Mouse (Mus musculus): ENCODE data around the gene Daam1. TPM values are rescaled to one million over a fixed set of nuclear protein-coding genes. Genes with fewer than 3 reads are reported as not detected.
A peak's percentile ranks its signal among the peaks of the same experiment; 100 is the strongest.

Daam1 gene
- polyA plus RNA-seq (2016; fragmentation: Nextera tagmentation; extraction: Ambion mirVana), result 15.7 and 16.9 TPM in 2 replicates

GRCm38 (mm10) chr12:71830607-71831257 lies at the start of gene Daam1:
Daam1 (plus strand) TSS chr12:71831078.
- Histone ChIP-seq H3K4me1 (peaks cover 33% of the 10 kb centered on the region), H3K9me3 (no peaks in the 10 kb centered on the region), H3K27me3 (peaks cover 11% of the 10 kb centered on the region), H3K36me3 (no peaks in the 10 kb centered on the region), H3K9ac (replicated peaks) (peak within 1 kb of the TSS; percentile 92), H3K4me3 (peak within 1 kb of the TSS; percentile 65), H3K27ac (replicated peaks) (peak within 1 kb of the TSS; percentile 94), H3K4me2 (replicated peaks) (peak within 1 kb of the TSS; percentile 95)
- peak; percentile 100 for ATAC-seq (ENCODE audit: low FRiP score, low read depth)
- WGBS, result under 1% methylated on average over 35 of the region's 35 CpGs

- peaks cover 11% of the 10 kb centered on the region; the same call in 1 of the 2 replicates for H3K4me1 ChIP-seq
These were observed 49.7 kb upstream of the Daam1 start for GRCm38 (mm10) chr12:71781220-71781619.

GRCm38 (mm10) chr12:71783970-71784369 lies 46.9 kb upstream of the Daam1 start:
- H3K4me2 ChIP-seq (replicated peaks), result no peak overlapping the region
- no peaks in the 10 kb centered on the region for H3K36me3 ChIP-seq
- no peaks in the 10 kb centered on the region for H3K9me3 ChIP-seq
- H3K4me3 ChIP-seq, result no peak overlapping the region
- peaks cover 5% of the 10 kb centered on the region; the same call in 1 of the 2 replicates for H3K4me1 ChIP-seq
- 65% methylated on average over 3 of the region's 3 CpGs for WGBS
- H3K9ac ChIP-seq (replicated peaks), result no peak overlapping the region
- no peak for ATAC-seq (ENCODE audit: low FRiP score, low read depth)
- H3K27ac ChIP-seq (replicated peaks), result no peak overlapping the region
- H3K27me3 ChIP-seq, result no peaks in the 10 kb centered on the region

More at GRCm38 (mm10) chr12:71781220-71781619, 49.7 kb upstream of the Daam1 start:
- Histone ChIP-seq H3K9me3 (no peaks in the 10 kb centered on the region), H3K27ac (replicated peaks) (no peak overlapping the region), H3K4me2 (replicated peaks) (no peak overlapping the region), H3K27me3 (no peaks in the 10 kb centered on the region), H3K4me3 (no peak overlapping the region), H3K9ac (replicated peaks) (no peak overlapping the region), H3K36me3 (no peaks in the 10 kb centered on the region)
- ATAC-seq (ENCODE audit: low FRiP score, low read depth), result no peak
- WGBS, result 71% methylated on average over 7 of the region's 7 CpGs

GRCm38 (mm10) chr12:71784666-71785255 lies 46.1 kb upstream of the Daam1 start:
- H3K9ac ChIP-seq (replicated peaks), result no peak overlapping the region
- no peak overlapping the region for H3K27ac ChIP-seq (replicated peaks)
- no peak for ATAC-seq (ENCODE audit: low FRiP score, low read depth)
- peaks cover 5% of the 10 kb centered on the region; the same call in 1 of the 2 replicates for H3K4me1 ChIP-seq
- no peak overlapping the region for H3K4me2 ChIP-seq (replicated peaks)
- no peaks in the 10 kb centered on the region for H3K36me3 ChIP-seq
- WGBS, result 29% methylated on average over 11 of the region's 11 CpGs
- H3K9me3 ChIP-seq, result no peaks in the 10 kb centered on the region
- no peaks in the 10 kb centered on the region for H3K27me3 ChIP-seq
- H3K4me3 ChIP-seq, result no peak overlapping the region

- H3K27me3 ChIP-seq, result no peaks in the 10 kb centered on the region
- H3K4me1 ChIP-seq, result peaks cover 5% of the 10 kb centered on the region; the same call in 1 of the 2 replicates
- no peak overlapping the region for H3K9ac ChIP-seq (replicated peaks)
- no peak overlapping the region for H3K4me3 ChIP-seq
- no peak for ATAC-seq (ENCODE audit: low FRiP score, low read depth)
- H3K27ac ChIP-seq (replicated peaks), result no peak overlapping the region
- no peaks in the 10 kb centered on the region for H3K36me3 ChIP-seq
- H3K9me3 ChIP-seq, result no peaks in the 10 kb centered on the region
- no peak overlapping the region for H3K4me2 ChIP-seq (replicated peaks)
These were observed 44.4 kb upstream of the Daam1 start for GRCm38 (mm10) chr12:71786521-71786920.

GRCm38 (mm10) chr12:71788791-71789190 lies 42.1 kb upstream of the Daam1 start:
- no peak overlapping the region for H3K4me2 ChIP-seq (replicated peaks)
- peaks cover 5% of the 10 kb centered on the region; the same call in 1 of the 2 replicates for H3K4me1 ChIP-seq
- H3K4me3 ChIP-seq, result no peak overlapping the region
- no peaks in the 10 kb centered on the region for H3K36me3 ChIP-seq
- H3K9ac ChIP-seq (replicated peaks), result no peak overlapping the region
- H3K27ac ChIP-seq (replicated peaks), result no peak overlapping the region
- WGBS, result 86% methylated on average over 4 of the region's 4 CpGs
- no peaks in the 10 kb centered on the region for H3K9me3 ChIP-seq
- ATAC-seq (ENCODE audit: low FRiP score, low read depth), result no peak
- H3K27me3 ChIP-seq, result no peaks in the 10 kb centered on the region

- H3K9me3 ChIP-seq, result no peaks in the 10 kb centered on the region
- H3K4me1 ChIP-seq, result no peaks in the 10 kb centered on the region
- no peak overlapping the region for H3K9ac ChIP-seq (replicated peaks)
- no peak overlapping the region for H3K4me2 ChIP-seq (replicated peaks)
- WGBS, result 92% methylated on average over 1 of the region's 1 CpGs
- no peaks in the 10 kb centered on the region for H3K36me3 ChIP-seq
- H3K27me3 ChIP-seq, result no peaks in the 10 kb centered on the region
- H3K27ac ChIP-seq (replicated peaks), result no peak overlapping the region
- no peak overlapping the region for H3K4me3 ChIP-seq
- no peak for ATAC-seq (ENCODE audit: low FRiP score, low read depth)
These were observed 40.3 kb upstream of the Daam1 start for GRCm38 (mm10) chr12:71790581-71790980.

- Histone ChIP-seq H3K9ac (replicated peaks) (no peak overlapping the region), H3K36me3 (no peaks in the 10 kb centered on the region), H3K27ac (replicated peaks) (no peak overlapping the region), H3K4me1 (peaks cover 5% of the 10 kb centered on the region), H3K4me2 (replicated peaks) (no peak overlapping the region), H3K4me3 (no peak overlapping the region), H3K27me3 (0 out of 2 replicates have a peak, but pooled peaks cover 4% of the 10 kb centered on the region), H3K9me3 (no peaks in the 10 kb centered on the region)
- ATAC-seq (ENCODE audit: low FRiP score, low read depth), result no peak
- WGBS, result 85% methylated on average over 2 of the region's 2 CpGs
These were observed 37.8 kb upstream of the Daam1 start for GRCm38 (mm10) chr12:71793114-71793513.

- Histone ChIP-seq H3K4me1 (peaks cover 5% of the 10 kb centered on the region), H3K9me3 (no peaks in the 10 kb centered on the region), H3K36me3 (no peaks in the 10 kb centered on the region), H3K27ac (replicated peaks) (no peak overlapping the region), H3K4me3 (no peak overlapping the region), H3K9ac (replicated peaks) (no peak overlapping the region), H3K4me2 (replicated peaks) (no peak overlapping the region), H3K27me3 (0 out of 2 replicates have a peak, but pooled peaks cover 4% of the 10 kb centered on the region)
- 72% methylated on average over 4 of the region's 4 CpGs for WGBS
- no peak for ATAC-seq (ENCODE audit: low FRiP score, low read depth)
These were observed 35.3 kb upstream of the Daam1 start for GRCm38 (mm10) chr12:71795626-71796025.

GRCm38 (mm10) chr12:71796517-71796916 lies 34.4 kb upstream of the Daam1 start:
- Histone ChIP-seq H3K9ac (replicated peaks) (no peak overlapping the region), H3K36me3 (no peaks in the 10 kb centered on the region), H3K9me3 (no peaks in the 10 kb centered on the region), H3K4me2 (replicated peaks) (no peak overlapping the region), H3K27ac (replicated peaks) (no peak overlapping the region), H3K4me3 (no peak overlapping the region), H3K4me1 (peaks cover 5% of the 10 kb centered on the region), H3K27me3 (0 out of 2 replicates have a peak, but pooled peaks cover 4% of the 10 kb centered on the region)
- no peak for ATAC-seq (ENCODE audit: low FRiP score, low read depth)
- 14% methylated on average over 7 of the region's 7 CpGs for WGBS

- WGBS, result 79% methylated on average over 9 of the region's 9 CpGs
- Histone ChIP-seq H3K27ac (replicated peaks) (no peak overlapping the region), H3K9me3 (no peaks in the 10 kb centered on the region), H3K36me3 (no peaks in the 10 kb centered on the region), H3K4me2 (replicated peaks) (no peak overlapping the region), H3K9ac (replicated peaks) (no peak overlapping the region), H3K4me3 (no peak overlapping the region), H3K27me3 (no peaks in the 10 kb centered on the region), H3K4me1 (no peaks in the 10 kb centered on the region)
- no peak for ATAC-seq (ENCODE audit: low FRiP score, low read depth)
These were observed 23.6 kb upstream of the Daam1 start for GRCm38 (mm10) chr12:71807306-71807705.

GRCm38 (mm10) chr12:71808631-71809030 lies 22.2 kb upstream of the Daam1 start:
- Histone ChIP-seq H3K36me3 (no peaks in the 10 kb centered on the region), H3K4me3 (no peak overlapping the region), H3K27me3 (no peaks in the 10 kb centered on the region), H3K9me3 (no peaks in the 10 kb centered on the region), H3K4me2 (replicated peaks) (no peak overlapping the region), H3K4me1 (no peaks in the 10 kb centered on the region), H3K9ac (replicated peaks) (no peak overlapping the region), H3K27ac (replicated peaks) (no peak overlapping the region)
- no peak for ATAC-seq (ENCODE audit: low FRiP score, low read depth)
- 93% methylated on average over 9 of the region's 9 CpGs for WGBS

All from midbrain, embryonic 12.5 days (tissue).